Mouse (Mus musculus): ENCODE measurements at regions not wholly inside any gene's neighbourhood (a gene's known extent, or its start where the extent isn't known, plus 50 kb on each side); places are given as distances from the start of the nearest gene placed in this dataset.

DNA sequence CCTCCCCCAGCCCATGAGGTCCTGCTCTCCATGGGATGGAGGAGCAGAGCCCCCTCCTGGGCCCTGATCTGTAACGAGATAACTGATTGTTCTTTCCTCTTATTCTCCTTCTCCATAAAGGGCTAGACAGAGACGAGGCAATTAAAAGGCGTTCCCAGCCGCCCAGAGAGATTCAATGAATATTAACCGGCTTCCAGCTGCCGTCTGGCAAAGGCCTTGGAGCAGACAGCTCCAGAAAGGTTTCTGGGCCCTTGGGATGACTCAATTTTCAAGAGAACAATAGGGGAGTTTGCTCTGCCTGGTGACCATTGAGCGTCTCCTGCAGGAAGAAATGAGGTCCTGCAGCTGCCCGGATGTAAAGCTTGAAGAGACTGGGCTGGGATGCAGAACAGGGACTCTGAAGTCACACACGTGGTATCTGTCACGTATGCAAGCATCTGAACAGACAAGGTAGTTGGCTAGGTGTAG, 104.0 kb upstream of the Pcbd1 start:
- 9% methylated on average over 10 of the region's 10 CpGs for WGBS
- Histone ChIP-seq H3K4me1 (replicated peaks) (peaks cover 31% of the 10 kb centered on the region), H3K9me3 (no peaks in the 10 kb centered on the region), H3K4me3 (no peak overlapping the region), H3K27me3 (ENCODE audit: insufficient read depth, poor library complexity, severe bottlenecking) (peaks cover 91% of the 10 kb centered on the region), H3K36me3 (no peaks in the 10 kb centered on the region), H3K27ac (0 out of 2 replicates have a peak overlapping the region, but pooled peaks have one; percentile 35)
- peak; percentile 74 for DNase-seq (ENCODE audit: low spot score)

DNA sequence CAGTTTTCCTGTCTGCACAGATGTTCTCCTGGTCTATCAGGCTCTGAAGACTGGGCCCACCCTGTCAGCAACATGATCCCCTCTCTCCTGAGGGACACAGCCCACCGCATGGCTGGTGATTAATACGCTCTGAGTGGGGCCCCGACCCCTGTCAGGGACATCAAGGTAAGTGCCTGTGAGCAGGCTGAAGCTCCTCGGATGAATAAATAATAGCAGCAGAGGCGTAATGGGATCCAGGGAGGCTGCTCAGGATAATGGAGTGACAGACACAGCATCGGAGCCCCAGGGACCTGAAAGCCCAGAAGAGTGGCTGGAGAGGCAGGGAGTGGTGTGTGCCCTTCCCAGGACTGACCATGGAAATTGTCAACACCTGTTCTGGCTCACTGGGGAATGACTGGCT, 107.4 kb upstream of the Pcbd1 start:
- Histone ChIP-seq H3K36me3 (no peaks in the 10 kb centered on the region), H3K27me3 (ENCODE audit: insufficient read depth, poor library complexity, severe bottlenecking) (peaks cover 97% of the 10 kb centered on the region), H3K4me3 (no peak overlapping the region), H3K27ac (peak overlapping the region; percentile 9; the same call in 1 of the 2 replicates), H3K4me1 (replicated peaks) (peaks cover 35% of the 10 kb centered on the region), H3K9me3 (no peaks in the 10 kb centered on the region)
- DNase-seq (ENCODE audit: low spot score): peak; percentile 15
- WGBS: 31% methylated on average over 6 of the region's 6 CpGs

DNA sequence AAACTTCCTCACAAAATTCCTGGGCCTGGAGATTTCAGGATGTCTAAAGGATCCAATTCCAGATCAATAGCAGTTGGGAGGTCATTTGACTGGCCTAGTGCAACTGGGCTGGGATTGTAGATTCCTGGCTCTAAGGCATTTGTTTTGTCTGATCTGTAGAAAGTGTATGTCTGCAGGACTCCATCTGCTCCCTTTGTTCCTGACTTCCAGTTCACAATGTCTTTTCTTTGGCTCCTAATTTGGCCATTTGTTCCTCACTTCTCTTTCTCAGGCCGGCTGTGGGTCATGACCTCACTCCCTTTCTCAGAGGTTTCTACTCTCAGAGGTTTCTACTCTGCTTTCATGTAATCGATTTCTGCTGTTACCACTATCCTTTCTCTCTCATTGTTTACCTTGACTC, 115.5 kb upstream of the Pcbd1 start:
- no peak for DNase-seq (ENCODE audit: low spot score)
- Histone ChIP-seq H3K27ac (no peak overlapping the region), H3K36me3 (no peaks in the 10 kb centered on the region), H3K9me3 (peaks cover 12% of the 10 kb centered on the region; the same call in 1 of the 2 replicates), H3K27me3 (ENCODE audit: insufficient read depth, poor library complexity, severe bottlenecking) (peaks cover 38% of the 10 kb centered on the region), H3K4me1 (replicated peaks) (no peaks in the 10 kb centered on the region), H3K4me3 (no peak overlapping the region)
- WGBS: 20% methylated on average over 2 of the region's 2 CpGs

DNA sequence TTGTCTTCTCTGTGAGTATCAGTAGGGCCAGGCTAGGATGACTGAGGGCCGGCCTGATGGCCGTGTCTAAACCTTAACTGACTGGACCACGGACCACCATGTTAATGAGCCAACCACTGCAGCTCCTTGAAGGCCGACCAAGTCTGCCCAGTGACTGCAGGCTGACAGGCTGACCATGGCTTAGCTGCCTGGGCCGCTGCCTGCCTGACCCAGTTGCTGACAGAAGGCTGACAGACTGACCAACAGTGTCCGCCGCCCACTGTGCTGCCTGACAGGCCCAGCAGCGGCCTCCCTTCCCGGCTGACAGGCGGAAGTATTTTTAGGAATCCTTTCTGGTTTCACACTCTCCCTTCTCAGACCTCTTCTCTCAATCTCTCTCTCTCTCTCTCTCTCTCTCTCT, 124.3 kb upstream of the Pcbd1 start:
- peaks cover 32% of the 10 kb centered on the region for H3K27me3 ChIP-seq (ENCODE audit: insufficient read depth, poor library complexity, severe bottlenecking)
- DNase-seq (ENCODE audit: low spot score): no peak
- peaks cover 15% of the 10 kb centered on the region for H3K4me1 ChIP-seq (replicated peaks)
- no peak overlapping the region for H3K27ac ChIP-seq
- no peak overlapping the region for H3K4me3 ChIP-seq
- no peaks in the 10 kb centered on the region for H3K36me3 ChIP-seq
- H3K9me3 ChIP-seq: no peaks in the 10 kb centered on the region
- 62% methylated on average over 10 of the region's 10 CpGs for WGBS

- Histone ChIP-seq H3K4me1 (replicated peaks) (peaks cover 15% of the 10 kb centered on the region), H3K4me3 (no peak overlapping the region), H3K27ac (no peak overlapping the region), H3K9me3 (no peaks in the 10 kb centered on the region), H3K27me3 (ENCODE audit: insufficient read depth, poor library complexity, severe bottlenecking) (peaks cover 42% of the 10 kb centered on the region), H3K36me3 (no peaks in the 10 kb centered on the region)
- DNase-seq (ENCODE audit: low spot score): no peak
- 46% methylated on average over 17 of the region's 17 CpGs for WGBS
Observed at GRCm38 (mm10) chr10:60957820-60958233, 126.4 kb upstream of the Unc5b start.

- DNase-seq (ENCODE audit: low spot score): peak; percentile 20
- H3K9me3 ChIP-seq: no peaks in the 10 kb centered on the region
- H3K27me3 ChIP-seq (ENCODE audit: insufficient read depth, poor library complexity, severe bottlenecking): peaks cover 48% of the 10 kb centered on the region
- WGBS: 54% methylated on average over 9 of the region's 9 CpGs
- no peak overlapping the region; the same call in 1 of the 2 replicates for H3K27ac ChIP-seq
- H3K4me1 ChIP-seq (replicated peaks): peaks cover 22% of the 10 kb centered on the region
- H3K36me3 ChIP-seq: no peaks in the 10 kb centered on the region
- no peak overlapping the region for H3K4me3 ChIP-seq
Observed at GRCm38 (mm10) chr10:60955467-60955866, 124.1 kb upstream of the Unc5b start.

DNA sequence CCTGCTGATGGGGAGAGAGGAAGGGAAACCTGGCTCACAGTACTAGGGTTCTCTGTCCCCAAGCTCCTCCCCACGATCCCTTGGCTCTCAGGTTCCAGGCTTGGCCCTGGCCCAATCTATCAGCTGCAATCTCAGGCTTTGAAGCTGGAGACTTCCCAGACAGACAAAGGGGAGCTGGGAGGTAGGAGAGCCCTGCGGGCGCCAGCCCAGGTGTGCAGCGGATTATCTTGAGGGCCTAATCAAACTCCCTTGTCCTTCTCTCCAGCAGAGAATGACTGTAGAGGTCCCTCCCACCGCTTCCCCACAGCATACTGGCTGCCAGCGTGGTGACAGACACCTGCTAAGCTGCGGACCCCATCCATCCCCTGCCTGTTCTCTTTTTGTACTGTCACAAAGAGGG, 121.1 kb upstream of the Unc5b start:
- peaks cover 30% of the 10 kb centered on the region for H3K27me3 ChIP-seq (ENCODE audit: insufficient read depth, poor library complexity, severe bottlenecking)

GRCm38 (mm10) chr10:60948983-60949677, 117.7 kb upstream of the Unc5b start:
- H3K4me1 ChIP-seq (replicated peaks): peaks cover 22% of the 10 kb centered on the region
- no peak overlapping the region for H3K4me3 ChIP-seq
- H3K9me3 ChIP-seq: no peaks in the 10 kb centered on the region
- H3K27me3 ChIP-seq (ENCODE audit: insufficient read depth, poor library complexity, severe bottlenecking): peaks cover 52% of the 10 kb centered on the region
- peak; percentile 19 for DNase-seq (ENCODE audit: low spot score)
- WGBS: 48% methylated on average over 7 of the region's 7 CpGs
- no peak overlapping the region for H3K27ac ChIP-seq
- H3K36me3 ChIP-seq: no peaks in the 10 kb centered on the region

More for the DNA sequence above, 121.1 kb upstream of the Unc5b start:
- Histone ChIP-seq H3K27ac (no peak overlapping the region), H3K9me3 (no peaks in the 10 kb centered on the region), H3K36me3 (no peaks in the 10 kb centered on the region), H3K4me3 (no peak overlapping the region), H3K4me1 (replicated peaks) (peaks cover 29% of the 10 kb centered on the region)
- DNase-seq (ENCODE audit: low spot score): no peak
- WGBS: 9% methylated on average over 7 of the region's 7 CpGs

DNA sequence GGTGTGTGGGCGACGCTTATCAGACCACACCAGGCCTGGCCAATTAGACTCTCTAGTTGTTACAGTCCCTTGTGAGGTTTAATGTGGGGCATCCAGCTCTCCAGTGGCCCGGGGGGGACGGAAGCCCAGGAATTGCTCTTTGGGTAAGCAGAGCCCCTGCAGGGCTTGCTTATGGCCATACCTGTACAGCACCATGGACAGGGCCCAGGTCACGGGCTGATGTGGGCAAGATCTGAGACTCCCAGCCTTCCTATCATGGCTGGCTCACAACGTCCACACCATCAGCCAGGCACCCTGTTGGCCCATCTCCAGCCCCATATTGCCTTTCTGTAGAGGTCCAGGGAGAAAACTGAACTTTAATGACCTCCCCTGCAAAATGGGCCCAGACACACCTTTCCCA, 111.7 kb upstream of the Unc5b start:
- H3K4me3 ChIP-seq: no peak overlapping the region
- no peaks in the 10 kb centered on the region for H3K9me3 ChIP-seq
- H3K27ac ChIP-seq: no peak overlapping the region
- 85% methylated on average over 6 of the region's 6 CpGs for WGBS
- H3K36me3 ChIP-seq: no peaks in the 10 kb centered on the region
- DNase-seq (ENCODE audit: low spot score): no peak
- H3K27me3 ChIP-seq (ENCODE audit: insufficient read depth, poor library complexity, severe bottlenecking): peaks cover 86% of the 10 kb centered on the region
- no peaks in the 10 kb centered on the region for H3K4me1 ChIP-seq (replicated peaks)

- Histone ChIP-seq H3K9me3 (no peaks in the 10 kb centered on the region), H3K4me3 (no peak overlapping the region), H3K27ac (no peak overlapping the region), H3K36me3 (no peaks in the 10 kb centered on the region), H3K4me1 (replicated peaks) (peaks cover 39% of the 10 kb centered on the region), H3K27me3 (ENCODE audit: insufficient read depth, poor library complexity, severe bottlenecking) (peaks cover 89% of the 10 kb centered on the region)
- no peak for DNase-seq (ENCODE audit: low spot score)
- 85% methylated on average over 10 of the region's 10 CpGs for WGBS
Observed at GRCm38 (mm10) chr10:60938749-60939148, 107.4 kb upstream of the Unc5b start.

GRCm38 (mm10) chr10:60937517-60937866, 106.1 kb upstream of the Unc5b start:
- no peaks in the 10 kb centered on the region for H3K9me3 ChIP-seq
- H3K36me3 ChIP-seq: no peaks in the 10 kb centered on the region
- H3K27ac ChIP-seq: 0 out of 2 replicates have a peak overlapping the region, but pooled peaks have one; percentile 6
- H3K4me3 ChIP-seq: no peak overlapping the region
- DNase-seq (ENCODE audit: low spot score): no peak
- H3K4me1 ChIP-seq (replicated peaks): peaks cover 52% of the 10 kb centered on the region
- 57% methylated on average over 7 of the region's 7 CpGs for WGBS
- peaks cover 88% of the 10 kb centered on the region for H3K27me3 ChIP-seq (ENCODE audit: insufficient read depth, poor library complexity, severe bottlenecking)

DNA sequence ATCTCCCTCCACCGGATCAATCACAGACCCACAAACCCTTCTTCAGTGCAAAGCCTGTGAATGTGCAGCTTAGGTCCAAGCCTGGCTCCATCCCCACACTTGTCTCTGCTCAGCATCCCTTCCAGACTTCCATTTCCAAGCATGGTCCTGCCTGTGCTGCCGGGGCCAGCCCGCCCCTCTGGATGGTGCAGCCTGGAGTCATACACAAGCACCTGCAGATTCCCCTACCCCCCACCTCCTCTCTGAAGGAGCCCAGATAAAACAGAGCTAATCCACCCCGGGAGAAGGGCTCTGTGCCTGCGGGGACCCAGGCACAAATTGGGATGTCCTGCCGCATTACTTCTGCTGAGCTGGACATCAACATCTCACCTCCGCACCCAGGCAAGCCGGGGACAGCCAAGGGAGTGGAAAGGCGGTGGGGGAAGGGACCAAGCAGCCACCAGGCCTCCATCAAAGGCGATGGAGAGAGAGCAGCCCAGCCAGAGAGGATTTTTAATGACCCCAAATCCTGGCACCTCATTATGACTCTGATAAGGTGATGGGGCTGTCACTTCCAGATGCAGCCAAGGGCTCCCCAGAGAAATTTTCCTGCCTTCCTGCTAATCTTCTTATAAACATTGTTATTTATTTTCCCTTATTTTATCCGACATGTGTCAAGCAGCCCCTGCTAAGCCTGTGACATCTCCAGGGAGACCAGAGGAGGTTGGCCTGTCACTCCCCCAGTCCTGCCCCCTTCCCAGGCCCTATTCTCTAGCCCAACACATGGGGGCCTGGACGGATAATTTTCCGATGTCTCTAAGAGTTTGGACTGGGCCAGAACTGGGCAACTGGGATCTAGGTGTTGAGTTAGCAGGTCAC, 105.5 kb upstream of the Unc5b start:
- H3K9me3 ChIP-seq: no peaks in the 10 kb centered on the region
- no peak for DNase-seq (ENCODE audit: low spot score)
- WGBS: 18% methylated on average over 13 of the region's 13 CpGs
- H3K4me1 ChIP-seq (replicated peaks): peaks cover 57% of the 10 kb centered on the region
- peaks cover 89% of the 10 kb centered on the region for H3K27me3 ChIP-seq (ENCODE audit: insufficient read depth, poor library complexity, severe bottlenecking)
- H3K27ac ChIP-seq: peak overlapping the region; percentile 20; the same call in 1 of the 2 replicates
- no peak overlapping the region for H3K4me3 ChIP-seq
- no peaks in the 10 kb centered on the region for H3K36me3 ChIP-seq
